Mouse (Mus musculus) hindbrain, embryonic 10.5 days (tissue): ENCODE measurements around the gene Gm5930. TPM values are rescaled to one million over a fixed set of nuclear protein-coding genes. Genes with fewer than 3 reads are reported as not detected.
"Not testable (repeated sequence)": the region's sequence is repeated elsewhere in the genome, so short reads cannot be mapped to it uniquely, and the experiment has no call there.

Experiments
- DNase-seq: peaks from one replicate; pipeline ENCODE4 v3.0.0-alpha.2; 2017; ENCODE audit warnings: low spot score
- H3K27ac ChIP-seq: fragments of 300-500 bp; sonication (generic); 2 replicates; pipeline ENCODE4 v1.5.1; 2016; ENCODE audit warnings: mild to moderate bottlenecking, moderate library complexity
- H3K27me3 ChIP-seq: fragments of 300-500 bp; sonication (generic); 2 replicates; pipeline ENCODE4 v1.6.1; 2016; ENCODE audit warnings: mild to moderate bottlenecking; ENCODE audit not compliant: poor library complexity, insufficient read depth, severe bottlenecking
- H3K36me3 ChIP-seq: fragments of 300-500 bp; sonication (generic); 2 replicates; pipeline ENCODE4 v1.6.1; 2016; ENCODE audit warnings: mild to moderate bottlenecking, moderate library complexity
- H3K4me1 ChIP-seq: fragments of 300-500 bp; sonication (generic); replicated peaks from 2 replicates; pipeline ENCODE4 v1.6.1; 2016; ENCODE audit warnings: mild to moderate bottlenecking
- H3K4me3 ChIP-seq: fragments of 300-500 bp; sonication (generic); 2 replicates; pipeline ENCODE4 v1.5.1; 2016; ENCODE audit warnings: mild to moderate bottlenecking, moderate library complexity
- H3K9me3 ChIP-seq: fragments of 300-500 bp; sonication (generic); 2 replicates; pipeline ENCODE4 v1.6.1; 2016; ENCODE audit warnings: mild to moderate bottlenecking, moderate library complexity
- WGBS: fragments of 180-500 bp; shearing (Covaris S2); methylation state at CpG from one replicate; pipeline ENCODE4 v1.1.7; 2016; 5-methylcytosine and 5-hydroxymethylcytosine counted together
- polyA plus RNA-seq: library from polyadenylated mRNA; unstranded; fragments of >200 nt; fragmentation: Nextera tagmentation; extraction: Ambion mirVana; gene quantifications from 2 replicates; pipeline ENCODE4 v1.2.1, GENCODE M21; 2016

Gm5930 gene
- polyA plus RNA-seq: not detected in 2 replicates

- DNase-seq, H3K27me3 ChIP-seq, H3K9me3 ChIP-seq, H3K36me3 ChIP-seq, H3K27ac ChIP-seq, H3K4me3 ChIP-seq, H3K4me1 ChIP-seq: not testable (repeated sequence)
- WGBS: 80% methylated on average over 1 of the region's 2 CpGs
These were observed at the start of gene Gm5930 for GRCm38 (mm10) chr14:44338484-44338883. Gene Gm5930 (minus strand): TSS chr14:44338584.

GRCm38 (mm10) chr14:44384233-44384632 lies 45.8 kb upstream of the Gm5930 start:
- not testable (repeated sequence) for H3K4me1 ChIP-seq, H3K27ac ChIP-seq, H3K9me3 ChIP-seq, H3K27me3 ChIP-seq, H3K4me3 ChIP-seq, DNase-seq, H3K36me3 ChIP-seq
- WGBS: 81% methylated on average over 4 of the region's 4 CpGs

- H3K27me3 ChIP-seq, H3K27ac ChIP-seq, DNase-seq, H3K4me1 ChIP-seq, H3K36me3 ChIP-seq, H3K4me3 ChIP-seq, H3K9me3 ChIP-seq: not testable (repeated sequence)
- 88% methylated on average over 4 of the region's 4 CpGs for WGBS
These were observed 26.7 kb upstream of the Gm5930 start, which contains the start of gene Gm8229 for GRCm38 (mm10) chr14:44365057-44365456. Gene Gm8229 (plus strand): TSS chr14:44365357.

GRCm38 (mm10) chr14:44362301-44362700 lies 23.9 kb upstream of the Gm5930 start:
- H3K4me3 ChIP-seq, H3K9me3 ChIP-seq, DNase-seq, H3K4me1 ChIP-seq, H3K27ac ChIP-seq, H3K27me3 ChIP-seq, H3K36me3 ChIP-seq: not testable (repeated sequence)

- H3K27me3 ChIP-seq, H3K36me3 ChIP-seq, H3K4me3 ChIP-seq, H3K9me3 ChIP-seq, H3K4me1 ChIP-seq, H3K27ac ChIP-seq, DNase-seq: not testable (repeated sequence)
- 39% methylated on average over 2 of the region's 2 CpGs for WGBS
These were observed 23.0 kb upstream of the Gm5930 start for GRCm38 (mm10) chr14:44361416-44361815.

GRCm38 (mm10) chr14:44312049-44312448 lies 26.3 kb downstream of the Gm5930 start:
- WGBS: 79% methylated on average over 4 of the region's 4 CpGs
- H3K9me3 ChIP-seq, H3K4me1 ChIP-seq, H3K27me3 ChIP-seq, DNase-seq, H3K27ac ChIP-seq, H3K4me3 ChIP-seq, H3K36me3 ChIP-seq: not testable (repeated sequence)

- not testable (repeated sequence) for DNase-seq, H3K27ac ChIP-seq
- 84% methylated on average over 2 of the region's 2 CpGs for WGBS
These were observed 53.1 kb downstream of the Gm5930 start, which contains the start of gene Gm8220 for GRCm38 (mm10) chr14:44285280-44285679. Gene Gm8220 (plus strand): TSS chr14:44285580.

More at GRCm38 (mm10) chr14:44285280-44285679, 53.1 kb downstream of the Gm5930 start, which contains the start of gene Gm8220:
- not testable (repeated sequence) for H3K9me3 ChIP-seq, H3K36me3 ChIP-seq, H3K4me1 ChIP-seq, H3K27me3 ChIP-seq, H3K4me3 ChIP-seq

Other genes with a start within 250 kb of the Gm5930 start
- not detected in 2 replicates for gene Ear2, start 235.9 kb downstream of the Gm5930 start, polyA plus RNA-seq
- gene Gm3327, start 214.7 kb downstream of the Gm5930 start, polyA plus RNA-seq: not detected in 2 replicates
- not detected in 2 replicates for gene Gm8212, start 140.9 kb downstream of the Gm5930 start, polyA plus RNA-seq
- not detected in 2 replicates for gene 4930503E14Rik, start 125.3 kb downstream of the Gm5930 start, polyA plus RNA-seq
- not detected in 2 replicates for gene Gm8220, start 53.0 kb downstream of the Gm5930 start, polyA plus RNA-seq
- not detected in 2 replicates for gene Gm8229, start 26.8 kb upstream of the Gm5930 start, polyA plus RNA-seq
- gene Gm3371, start 72.1 kb upstream of the Gm5930 start, polyA plus RNA-seq: not detected in 2 replicates
- not detected in 2 replicates for gene Gm8232, start 95.1 kb upstream of the Gm5930 start, polyA plus RNA-seq
- not detected in 2 replicates for gene BC061237, start 153.9 kb upstream of the Gm5930 start, polyA plus RNA-seq
- not detected in 2 replicates for gene Gm17093, start 179.7 kb upstream of the Gm5930 start, polyA plus RNA-seq
- gene Gm8247, start 244.6 kb upstream of the Gm5930 start, polyA plus RNA-seq: not detected in 2 replicates